Mouse (Mus musculus): ENCODE results near the gene Tgm3. TPM values are rescaled to one million over a fixed set of nuclear protein-coding genes. Genes with fewer than 3 reads are reported as not detected.

Tgm3 gene
- polyA plus RNA-seq, 1 experiment, result 0.11 TPM

GRCm38 (mm10) chr2:130036846-130037245 is 24.7 kb downstream of the Tgm3 start:
- H3K27ac ChIP-seq (ENCODE audit: insufficient read depth, low read length), result no peak overlapping the region
- no peak for TF ChIP-seq CTCF (IDR thresholded peaks at IDR 0.05; ENCODE audit: borderline replicate concordance, insufficient read depth, low read depth, low read length)
- no peak for TF ChIP-seq POLR2A (IDR thresholded peaks at IDR 0.05; ENCODE audit: borderline replicate concordance, insufficient read depth, low read length)
- no peaks in the 10 kb centered on the region for H3K27me3 ChIP-seq (ENCODE audit: control insufficient read depth, insufficient read depth, low read length)
- no peak overlapping the region for H3K4me3 ChIP-seq (replicated peaks; ENCODE audit: insufficient read depth, low read depth, low read length)
- H3K4me1 ChIP-seq (ENCODE audit: control insufficient read depth, insufficient read depth, low read length), result peaks cover 4% of the 10 kb centered on the region; the same call in 1 of the 2 replicates
- DNase-seq, result peak in 1 of 2 experiments; percentile 13
- 14% methylated on average over 8 of the region's 8 CpGs for WGBS

- TF ChIP-seq CTCF (IDR thresholded peaks at IDR 0.05; ENCODE audit: borderline replicate concordance, insufficient read depth, low read depth, low read length) (no peak), POLR2A (IDR thresholded peaks at IDR 0.05; ENCODE audit: borderline replicate concordance, insufficient read depth, low read length) (no peak)
- H3K4me3 ChIP-seq (replicated peaks; ENCODE audit: insufficient read depth, low read depth, low read length), result no peak overlapping the region
- no peak for DNase-seq
- 51% methylated on average over 3 of the region's 3 CpGs for WGBS
- no peak overlapping the region for H3K27ac ChIP-seq (ENCODE audit: insufficient read depth, low read length)
- peaks cover 4% of the 10 kb centered on the region; the same call in 1 of the 2 replicates for H3K4me1 ChIP-seq (ENCODE audit: control insufficient read depth, insufficient read depth, low read length)
- H3K27me3 ChIP-seq (ENCODE audit: control insufficient read depth, insufficient read depth, low read length), result no peaks in the 10 kb centered on the region
Measured at GRCm38 (mm10) chr2:130038971-130039370, 26.8 kb downstream of the Tgm3 start.

- no peak overlapping the region for H3K27ac ChIP-seq (ENCODE audit: insufficient read depth, low read length)
- H3K4me3 ChIP-seq (replicated peaks; ENCODE audit: insufficient read depth, low read depth, low read length), result no peak overlapping the region
- H3K4me1 ChIP-seq (ENCODE audit: control insufficient read depth, insufficient read depth, low read length), result peaks cover 4% of the 10 kb centered on the region; the same call in 1 of the 2 replicates
- no peak for TF ChIP-seq CTCF (IDR thresholded peaks at IDR 0.05; ENCODE audit: borderline replicate concordance, insufficient read depth, low read depth, low read length)
- no peak for TF ChIP-seq POLR2A (IDR thresholded peaks at IDR 0.05; ENCODE audit: borderline replicate concordance, insufficient read depth, low read length)
- H3K27me3 ChIP-seq (ENCODE audit: control insufficient read depth, insufficient read depth, low read length), result no peaks in the 10 kb centered on the region
- no peak for DNase-seq
- WGBS, result 64% methylated on average over 6 of the region's 6 CpGs
Measured at GRCm38 (mm10) chr2:130040190-130040886, 28.2 kb downstream of the Tgm3 start.

- Histone ChIP-seq H3K4me1 (ENCODE audit: control insufficient read depth, insufficient read depth, low read length) (no peaks in the 10 kb centered on the region; the same call in 1 of the 2 replicates), H3K27me3 (ENCODE audit: control insufficient read depth, insufficient read depth, low read length) (no peaks in the 10 kb centered on the region), H3K4me3 (replicated peaks; ENCODE audit: insufficient read depth, low read depth, low read length) (no peak overlapping the region), H3K27ac (ENCODE audit: insufficient read depth, low read length) (no peak overlapping the region)
- TF ChIP-seq CTCF (IDR thresholded peaks at IDR 0.05; ENCODE audit: borderline replicate concordance, insufficient read depth, low read depth, low read length) (no peak), POLR2A (IDR thresholded peaks at IDR 0.05; ENCODE audit: borderline replicate concordance, insufficient read depth, low read length) (no peak)
- WGBS, result 94% methylated on average over 4 of the region's 4 CpGs
- DNase-seq, result no peak
Measured at GRCm38 (mm10) chr2:130043835-130044234, 31.7 kb downstream of the Tgm3 start.

GRCm38 (mm10) chr2:130047923-130048440 is 35.8 kb downstream of the Tgm3 start:
- Histone ChIP-seq H3K4me1 (ENCODE audit: control insufficient read depth, insufficient read depth, low read length) (no peaks in the 10 kb centered on the region), H3K27ac (ENCODE audit: insufficient read depth, low read length) (no peak overlapping the region), H3K4me3 (replicated peaks; ENCODE audit: insufficient read depth, low read depth, low read length) (no peak overlapping the region), H3K27me3 (ENCODE audit: control insufficient read depth, insufficient read depth, low read length) (no peaks in the 10 kb centered on the region)
- TF ChIP-seq CTCF (IDR thresholded peaks at IDR 0.05; ENCODE audit: borderline replicate concordance, insufficient read depth, low read depth, low read length) (no peak), POLR2A (IDR thresholded peaks at IDR 0.05; ENCODE audit: borderline replicate concordance, insufficient read depth, low read length) (no peak)
- WGBS, result 80% methylated on average over 13 of the region's 13 CpGs
- DNase-seq, result no peak

- DNase-seq, result no peak
- no peak overlapping the region for H3K27ac ChIP-seq (ENCODE audit: insufficient read depth, low read length)
- TF ChIP-seq POLR2A (IDR thresholded peaks at IDR 0.05; ENCODE audit: borderline replicate concordance, insufficient read depth, low read length) (no peak), CTCF (IDR thresholded peaks at IDR 0.05; ENCODE audit: borderline replicate concordance, insufficient read depth, low read depth, low read length) (no peak)
- no peaks in the 10 kb centered on the region for H3K4me1 ChIP-seq (ENCODE audit: control insufficient read depth, insufficient read depth, low read length)
- no peak overlapping the region for H3K4me3 ChIP-seq (replicated peaks; ENCODE audit: insufficient read depth, low read depth, low read length)
- 94% methylated on average over 6 of the region's 6 CpGs for WGBS
- no peaks in the 10 kb centered on the region for H3K27me3 ChIP-seq (ENCODE audit: control insufficient read depth, insufficient read depth, low read length)
Measured at GRCm38 (mm10) chr2:130048792-130049191, 36.6 kb downstream of the Tgm3 start.

- no peaks in the 10 kb centered on the region for H3K4me1 ChIP-seq (ENCODE audit: control insufficient read depth, insufficient read depth, low read length)
- 39% methylated on average over 1 of the region's 1 CpGs for WGBS
- no peak overlapping the region for H3K4me3 ChIP-seq (replicated peaks; ENCODE audit: insufficient read depth, low read depth, low read length)
- no peak for TF ChIP-seq POLR2A (IDR thresholded peaks at IDR 0.05; ENCODE audit: borderline replicate concordance, insufficient read depth, low read length)
- peak; percentile 36; the same call in 1 of the 2 replicates for TF ChIP-seq CTCF (IDR thresholded peaks at IDR 0.05; ENCODE audit: borderline replicate concordance, insufficient read depth, low read depth, low read length)
- H3K27me3 ChIP-seq (ENCODE audit: control insufficient read depth, insufficient read depth, low read length), result no peaks in the 10 kb centered on the region
- DNase-seq, result peak in 1 of 2 experiments; percentile 27
- H3K27ac ChIP-seq (ENCODE audit: insufficient read depth, low read length), result no peak overlapping the region
Measured at GRCm38 (mm10) chr2:130058149-130058548, 46.0 kb downstream of the Tgm3 start.

- WGBS, result 15% methylated on average over 3 of the region's 3 CpGs
- no peak overlapping the region for H3K4me3 ChIP-seq (replicated peaks; ENCODE audit: insufficient read depth, low read depth, low read length)
- peak; percentile 21; the same call in 1 of the 2 replicates for TF ChIP-seq CTCF (IDR thresholded peaks at IDR 0.05; ENCODE audit: borderline replicate concordance, insufficient read depth, low read depth, low read length)
- no peak for TF ChIP-seq POLR2A (IDR thresholded peaks at IDR 0.05; ENCODE audit: borderline replicate concordance, insufficient read depth, low read length)
- no peaks in the 10 kb centered on the region for H3K4me1 ChIP-seq (ENCODE audit: control insufficient read depth, insufficient read depth, low read length)
- DNase-seq, result peak in 1 of 2 experiments; percentile 12
- no peaks in the 10 kb centered on the region for H3K27me3 ChIP-seq (ENCODE audit: control insufficient read depth, insufficient read depth, low read length)
- H3K27ac ChIP-seq (ENCODE audit: insufficient read depth, low read length), result no peak overlapping the region
Measured at GRCm38 (mm10) chr2:130068228-130068627, 56.1 kb downstream of the Tgm3 start.

Measured in cerebellum, adult 2 months (tissue).